Mouse (Mus musculus): Measurements from ENCODE around the gene Lin7b. TPM values are rescaled to one million over a fixed set of nuclear protein-coding genes. Genes with fewer than 3 reads are reported as not detected.

Gene Lin7b
- polyA plus RNA-seq, 1 experiment, result 3.0 TPM

- TF ChIP-seq GATA1 (IDR thresholded peaks at IDR 0.05; ENCODE audit: low read length), result no peak
These were observed 3.1 kb downstream of the Lin7b start for GRCm38 (mm10) chr7:45367020-45367880.

GRCm38 (mm10) chr7:45366652-45367019, 3.7 kb downstream of the Lin7b start, which contains the start of gene Ppfia3:
Ppfia3 (minus strand) TSS chr7:45367019.
- no peak for TF ChIP-seq GATA1 (IDR thresholded peaks at IDR 0.05; ENCODE audit: low read length)

- TF ChIP-seq GATA1 (IDR thresholded peaks at IDR 0.05; ENCODE audit: low read length), result no peak
These were observed 4.4 kb downstream of the Lin7b start for GRCm38 (mm10) chr7:45365742-45366651.

GRCm38 (mm10) chr7:45363983-45364382, 6.4 kb downstream of the Lin7b start:
- no peak for TF ChIP-seq GATA1 (IDR thresholded peaks at IDR 0.05; ENCODE audit: low read length)

GRCm38 (mm10) chr7:45362801-45363200, 7.6 kb downstream of the Lin7b start:
- TF ChIP-seq GATA1 (IDR thresholded peaks at IDR 0.05; ENCODE audit: low read length), result no peak

- no peak for TF ChIP-seq GATA1 (IDR thresholded peaks at IDR 0.05; ENCODE audit: low read length)
These were observed 9.1 kb downstream of the Lin7b start for GRCm38 (mm10) chr7:45361243-45361804.

- no peak for TF ChIP-seq GATA1 (IDR thresholded peaks at IDR 0.05; ENCODE audit: low read length)
These were observed 9.8 kb downstream of the Lin7b start for GRCm38 (mm10) chr7:45360404-45361125.

GRCm38 (mm10) chr7:45356087-45356486, 14.3 kb downstream of the Lin7b start:
- no peak for TF ChIP-seq GATA1 (IDR thresholded peaks at IDR 0.05; ENCODE audit: low read length)

GRCm38 (mm10) chr7:45355318-45356020, 14.9 kb downstream of the Lin7b start:
- no peak for TF ChIP-seq GATA1 (IDR thresholded peaks at IDR 0.05; ENCODE audit: low read length)

- no peak for TF ChIP-seq GATA1 (IDR thresholded peaks at IDR 0.05; ENCODE audit: low read length)
These were observed 17.3 kb downstream of the Lin7b start for GRCm38 (mm10) chr7:45353041-45353440.

- no peak for TF ChIP-seq GATA1 (IDR thresholded peaks at IDR 0.05; ENCODE audit: low read length)
These were observed 23.5 kb downstream of the Lin7b start for GRCm38 (mm10) chr7:45346905-45347304.

- no peak for TF ChIP-seq GATA1 (IDR thresholded peaks at IDR 0.05; ENCODE audit: low read length)
These were observed 26.8 kb downstream of the Lin7b start for GRCm38 (mm10) chr7:45343543-45343942.

- no peak for TF ChIP-seq GATA1 (IDR thresholded peaks at IDR 0.05; ENCODE audit: low read length)
These were observed 28.3 kb downstream of the Lin7b start for GRCm38 (mm10) chr7:45342081-45342480.

- TF ChIP-seq GATA1 (IDR thresholded peaks at IDR 0.05; ENCODE audit: low read length), result no peak
These were observed 29.1 kb downstream of the Lin7b start for GRCm38 (mm10) chr7:45341303-45341702.

- no peak for TF ChIP-seq GATA1 (IDR thresholded peaks at IDR 0.05; ENCODE audit: low read length)
These were observed 29.7 kb downstream of the Lin7b start for GRCm38 (mm10) chr7:45340669-45341068.
